Mouse (Mus musculus) forebrain, embryonic 10.5 days (tissue): ENCODE data around the gene Gtse1. TPM values are rescaled to one million over a fixed set of nuclear protein-coding genes. Genes with fewer than 3 reads are reported as not detected.

ENCODE experiments used
- DNase-seq: peaks from one replicate; pipeline ENCODE4 v3.0.0-alpha.2; 2017; ENCODE audit warnings: low spot score; ENCODE audit errors: extremely low spot score
- H3K27ac ChIP-seq: fragments of 300-500 bp; sonication (generic); 2 replicates; pipeline ENCODE4 v1.5.1; 2016; ENCODE audit warnings: mild to moderate bottlenecking
- H3K27me3 ChIP-seq: fragments of 300-500 bp; sonication (generic); 2 replicates; pipeline ENCODE4 v1.6.1; 2016; ENCODE audit warnings: mild to moderate bottlenecking; ENCODE audit not compliant: poor library complexity, severe bottlenecking
- H3K36me3 ChIP-seq: fragments of 300-500 bp; sonication (generic); replicated peaks from 2 replicates; pipeline ENCODE4 v1.6.1; 2016; ENCODE audit warnings: mild to moderate bottlenecking, moderate library complexity
- H3K4me1 ChIP-seq: fragments of 300-500 bp; sonication (generic); 2 replicates; pipeline ENCODE4 v1.6.1; 2016
- H3K4me3 ChIP-seq: fragments of 300-500 bp; sonication (generic); 2 replicates; pipeline ENCODE4 v1.5.1; 2016; ENCODE audit warnings: mild to moderate bottlenecking, moderate library complexity
- H3K9me3 ChIP-seq: fragments of 300-500 bp; sonication (generic); 2 replicates; pipeline ENCODE4 v1.6.1; 2016; ENCODE audit warnings: mild to moderate bottlenecking, moderate library complexity
- WGBS: fragments of 180-500 bp; shearing (Covaris S2); methylation state at CpG from one replicate; pipeline ENCODE4 v1.1.7; 2016; 5-methylcytosine and 5-hydroxymethylcytosine counted together
- polyA plus RNA-seq: library from polyadenylated mRNA; unstranded; fragments of >200 nt; fragmentation: Nextera tagmentation; extraction: Ambion mirVana; gene quantifications from 2 replicates; pipeline ENCODE4 v1.2.1, GENCODE M21; 2016

The Gtse1 gene
- polyA plus RNA-seq, 1 experiment from 2014 or later = 63.1 TPM

GRCm38 (mm10) chr15:85909931-85910330 is 50.4 kb downstream of the Gtse1 start:
- DNase-seq = no peak
- WGBS = 79% methylated on average over 10 of the region's 10 CpGs
- no peaks in the 10 kb centered on the region for H3K4me1 ChIP-seq
- no peak overlapping the region for H3K4me3 ChIP-seq
- H3K27ac ChIP-seq = no peak overlapping the region
- peaks cover 22% of the 10 kb centered on the region for H3K36me3 ChIP-seq
- no peaks in the 10 kb centered on the region for H3K27me3 ChIP-seq
- H3K9me3 ChIP-seq = no peaks in the 10 kb centered on the region

GRCm38 (mm10) chr15:85913605-85914004 is 54.1 kb downstream of the Gtse1 start:
- Histone ChIP-seq H3K27ac (no peak overlapping the region), H3K9me3 (peaks cover 5% of the 10 kb centered on the region; the same call in 1 of the 2 replicates), H3K36me3 (peaks cover 41% of the 10 kb centered on the region), H3K4me1 (no peaks in the 10 kb centered on the region), H3K27me3 (no peaks in the 10 kb centered on the region), H3K4me3 (no peak overlapping the region)
- 32% methylated on average over 2 of the region's 2 CpGs for WGBS
- peak; percentile 84 for DNase-seq

GRCm38 (mm10) chr15:85919191-85919891 is 59.8 kb downstream of the Gtse1 start:
- H3K27me3 ChIP-seq = no peaks in the 10 kb centered on the region
- H3K9me3 ChIP-seq = peaks cover 5% of the 10 kb centered on the region; the same call in 1 of the 2 replicates
- no peak for DNase-seq
- H3K4me3 ChIP-seq = no peak overlapping the region
- WGBS = 67% methylated on average over 8 of the region's 8 CpGs
- peak overlapping the region; percentile 40; the same call in 1 of the 2 replicates for H3K27ac ChIP-seq
- H3K4me1 ChIP-seq = peaks cover 20% of the 10 kb centered on the region
- H3K36me3 ChIP-seq = peaks cover 86% of the 10 kb centered on the region

GRCm38 (mm10) chr15:85919892-85920248 is 60.3 kb downstream of the Gtse1 start:
- 78% methylated on average over 8 of the region's 8 CpGs for WGBS

GRCm38 (mm10) chr15:85921855-85922254 is 62.3 kb downstream of the Gtse1 start:
- no peaks in the 10 kb centered on the region for H3K9me3 ChIP-seq
- no peak for DNase-seq
- WGBS = 95% methylated on average over 11 of the region's 11 CpGs

More at GRCm38 (mm10) chr15:85919892-85920248, 60.3 kb downstream of the Gtse1 start:
- Histone ChIP-seq H3K4me1 (peaks cover 20% of the 10 kb centered on the region), H3K9me3 (peaks cover 5% of the 10 kb centered on the region; the same call in 1 of the 2 replicates), H3K27me3 (no peaks in the 10 kb centered on the region), H3K4me3 (no peak overlapping the region), H3K36me3 (peaks cover 89% of the 10 kb centered on the region), H3K27ac (no peak overlapping the region)
- no peak for DNase-seq

More at GRCm38 (mm10) chr15:85921855-85922254, 62.3 kb downstream of the Gtse1 start:
- Histone ChIP-seq H3K27me3 (no peaks in the 10 kb centered on the region), H3K4me3 (no peak overlapping the region), H3K27ac (no peak overlapping the region), H3K4me1 (peaks cover 20% of the 10 kb centered on the region), H3K36me3 (peaks cover 90% of the 10 kb centered on the region)

Other genes starting within 250 kb of the Gtse1 start
- 0.11 and 0.20 TPM in 2 replicates for gene Ppara, start 124.8 kb upstream of the Gtse1 start, polyA plus RNA-seq
- 29.7 and 30.7 TPM in 2 replicates for gene Cdpf1, start 48.0 kb upstream of the Gtse1 start, polyA plus RNA-seq
- 0.04 and 0.09 TPM in 2 replicates for gene Pkdrej, start 38.0 kb upstream of the Gtse1 start, polyA plus RNA-seq
- gene Ttc38, start 27.4 kb upstream of the Gtse1 start, polyA plus RNA-seq = 2.2 and 3.1 TPM in 2 replicates
- gene Trmu, start 19.6 kb downstream of the Gtse1 start, polyA plus RNA-seq = 39.6 and 39.7 TPM in 2 replicates
- 2.4 and 2.6 TPM in 2 replicates for gene Celsr1, start 174.0 kb downstream of the Gtse1 start, polyA plus RNA-seq
- 13.9 and 16.2 TPM in 2 replicates for gene Gramd4, start 197.9 kb downstream of the Gtse1 start, polyA plus RNA-seq